Mouse (Mus musculus): Measurements from ENCODE around the gene Hectd1.
A peak's percentile ranks its signal among the peaks of the same experiment; 100 is the strongest.

Gene Hectd1

DNA sequence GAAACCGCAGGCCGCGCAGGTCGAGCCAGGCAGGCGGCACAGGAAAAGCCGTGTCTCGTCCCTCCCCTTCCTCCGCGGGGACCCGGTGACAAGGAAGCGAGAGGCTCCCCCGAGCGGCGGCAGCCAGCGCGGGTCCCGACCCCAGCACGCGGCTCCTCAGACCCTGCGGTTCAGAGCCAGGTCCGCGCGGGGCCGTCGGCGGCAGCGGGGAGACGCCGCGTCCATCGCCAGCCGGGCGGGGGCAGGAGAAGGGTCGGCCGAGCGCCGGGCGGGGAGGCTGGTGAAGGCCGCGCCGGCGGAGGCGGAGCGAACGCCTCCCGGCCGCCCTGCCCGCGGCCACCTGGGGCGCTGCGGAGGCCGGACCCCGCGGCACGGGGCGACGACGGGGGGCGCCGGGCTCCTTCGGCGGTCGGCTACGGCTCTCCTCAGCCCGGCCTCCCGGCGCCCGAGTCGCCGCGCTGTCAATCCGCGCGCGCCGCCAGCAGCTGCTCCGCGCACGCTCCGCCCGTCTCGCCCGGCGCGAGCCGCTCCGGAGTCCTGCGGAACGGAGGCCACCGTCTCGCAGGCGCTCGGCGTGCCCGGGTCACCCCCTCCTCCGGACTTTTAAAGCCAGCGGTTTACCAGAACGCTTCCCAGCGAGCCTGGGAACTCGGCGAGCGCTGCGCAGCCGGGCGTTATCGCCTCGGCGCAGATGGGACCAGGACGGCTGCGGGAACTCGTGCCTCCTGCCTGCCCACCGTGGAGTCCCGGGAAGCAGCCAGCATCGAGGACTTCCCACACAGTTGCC is at the start of gene Hectd1:
Hectd1 (minus strand) TSS at position 247 of the 787 bp plus-strand sequence.
- DNase-seq = peak; percentile 89 to 90

GRCm38 (mm10) chr12:51871446-51872144 is 42.3 kb upstream of the Hectd1 start:
- no peak for DNase-seq

- DNase-seq = no peak
Observed at GRCm38 (mm10) chr12:51869511-51869910, 40.2 kb upstream of the Hectd1 start.

- no peak for DNase-seq
Observed at GRCm38 (mm10) chr12:51867076-51867475, 37.7 kb upstream of the Hectd1 start.

GRCm38 (mm10) chr12:51866226-51866910 is 37.0 kb upstream of the Hectd1 start:
- DNase-seq = peak; percentile 21 to 36

- peak; percentile 22 to 41 for DNase-seq
Observed at GRCm38 (mm10) chr12:51865790-51866179, 36.4 kb upstream of the Hectd1 start.

GRCm38 (mm10) chr12:51865061-51865789 is 35.9 kb upstream of the Hectd1 start:
- DNase-seq = no peak

DNA sequence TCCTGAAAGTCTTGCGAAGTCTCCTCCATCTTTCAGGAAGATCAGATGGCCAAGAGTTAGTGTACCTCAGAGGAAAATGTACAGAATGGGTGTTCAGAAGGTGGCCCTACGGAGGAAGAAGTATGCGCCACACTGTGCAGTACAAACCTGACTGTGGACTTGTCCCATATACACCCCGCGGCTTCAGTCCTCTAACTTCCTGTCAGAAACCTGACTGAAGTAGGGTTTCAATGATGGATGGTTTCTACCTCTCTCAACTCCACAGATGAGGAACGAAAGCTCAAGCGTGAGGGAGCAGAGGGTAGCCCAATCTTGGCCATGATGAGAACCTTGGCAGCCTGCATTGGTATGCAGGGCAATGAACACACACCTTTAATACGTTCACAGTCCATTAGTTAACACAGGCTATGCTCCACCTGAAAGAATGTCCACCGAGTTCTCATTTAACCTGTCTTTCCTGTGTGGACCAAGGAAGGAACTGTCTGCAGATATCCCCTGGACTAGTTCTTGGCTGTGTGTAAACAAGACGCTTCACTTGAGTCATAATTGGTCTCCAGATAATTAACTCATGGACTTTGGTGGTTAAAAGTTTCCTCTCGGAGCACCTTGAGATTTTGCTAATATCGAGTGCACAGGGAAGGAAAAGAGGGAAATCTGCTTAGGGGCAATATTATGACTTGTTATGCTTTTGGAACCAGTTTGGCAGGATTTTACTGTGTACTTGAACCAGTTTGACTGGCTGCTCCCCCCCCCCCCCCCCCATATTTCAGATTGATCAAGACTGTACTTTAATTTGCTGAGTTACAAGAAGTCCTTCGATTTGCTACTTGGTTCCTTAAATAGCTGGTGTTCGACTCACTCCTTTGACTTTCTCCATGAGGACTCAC is 34.0 kb upstream of the Hectd1 start:
- no peak for DNase-seq

DNA sequence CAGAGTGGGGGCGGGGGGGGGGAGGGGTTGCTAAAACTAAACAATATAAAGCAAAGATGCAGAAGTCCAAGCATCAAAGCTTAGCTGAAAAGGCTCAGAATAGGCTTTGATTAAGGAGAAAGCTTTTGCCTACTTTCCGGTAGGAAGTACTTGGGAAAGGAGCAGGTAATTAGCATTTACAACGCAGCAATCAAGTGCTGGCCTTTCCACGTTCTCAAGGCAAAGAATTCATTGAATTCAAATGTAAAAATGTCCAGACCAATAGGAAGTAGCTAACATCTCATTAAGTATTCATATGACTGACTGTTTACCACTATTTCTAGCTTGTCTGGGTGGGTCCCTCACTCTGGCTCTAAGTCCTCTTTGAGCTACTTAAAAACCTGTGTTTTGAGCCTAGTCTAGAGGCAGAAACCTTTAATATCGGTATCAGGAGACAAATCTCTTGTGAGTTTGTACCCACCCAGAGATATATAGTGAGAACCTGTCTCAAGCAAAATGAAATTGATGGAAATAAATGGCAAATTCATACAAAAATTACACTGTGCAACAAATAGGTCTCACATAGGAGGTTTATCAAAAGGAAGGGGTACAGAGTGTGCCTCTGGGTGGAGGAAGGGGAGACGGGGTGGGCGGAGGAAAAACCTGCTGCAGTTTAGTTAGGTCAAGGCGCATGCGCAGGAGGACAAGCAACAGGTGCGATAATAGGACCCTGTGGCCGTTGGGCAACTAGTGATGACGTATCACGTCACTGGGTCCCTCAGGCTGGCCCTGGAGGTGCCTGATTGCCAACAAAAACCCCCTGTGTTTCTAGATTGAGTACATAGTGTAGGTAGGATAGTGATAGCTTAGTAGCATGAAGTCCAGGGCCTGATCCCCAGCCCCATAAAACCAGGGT is 29.0 kb upstream of the Hectd1 start:
- no peak for DNase-seq

DNA sequence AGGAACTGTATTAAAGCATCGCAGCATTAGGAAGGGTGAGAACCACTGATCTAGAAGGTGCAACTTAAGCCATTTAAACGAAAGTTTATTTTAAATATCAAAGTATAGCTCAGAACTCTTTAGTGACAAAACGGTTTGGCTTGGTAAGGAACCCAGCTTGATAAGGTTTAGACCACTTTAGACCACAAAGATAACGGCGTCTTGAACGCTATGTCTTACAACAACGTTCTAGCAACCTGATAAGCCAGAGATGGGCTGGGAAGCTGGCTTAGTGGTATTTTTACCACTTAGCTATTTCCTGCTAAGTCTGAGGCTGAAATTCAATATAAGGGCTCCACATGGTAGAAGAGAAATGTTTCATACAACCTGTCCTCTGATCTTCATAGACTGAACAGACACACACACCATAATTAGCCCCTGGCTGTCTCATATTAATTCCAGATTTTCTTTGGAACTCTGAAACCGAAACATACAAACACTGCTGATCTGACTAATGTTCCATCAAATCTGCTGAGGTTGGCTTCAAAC is 27.5 kb upstream of the Hectd1 start:
- no peak for DNase-seq

DNA sequence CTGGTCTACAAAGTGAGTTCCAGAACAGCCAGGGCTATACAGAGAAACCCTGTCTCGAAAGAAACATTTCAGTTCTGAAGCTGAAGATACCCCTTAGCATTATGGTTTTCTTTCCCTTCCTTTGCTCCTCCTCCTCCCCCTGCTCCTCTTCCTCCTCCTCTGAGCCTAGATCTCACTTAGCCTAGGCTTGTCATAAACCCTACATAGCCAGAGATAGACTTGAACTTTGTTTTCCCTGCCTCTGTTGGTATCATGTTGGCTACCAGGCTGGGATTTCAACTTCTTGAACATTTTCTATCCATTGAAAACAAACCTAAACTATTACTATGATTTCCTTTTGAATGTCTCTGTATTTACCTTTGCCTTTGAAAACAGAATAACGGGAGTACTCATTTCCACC is 26.5 kb upstream of the Hectd1 start:
- DNase-seq = no peak

- DNase-seq = no peak
Observed at GRCm38 (mm10) chr12:51855453-51855852, 26.1 kb upstream of the Hectd1 start.

- no peak for DNase-seq
Observed at GRCm38 (mm10) chr12:51851617-51852016, 22.3 kb upstream of the Hectd1 start.

DNA sequence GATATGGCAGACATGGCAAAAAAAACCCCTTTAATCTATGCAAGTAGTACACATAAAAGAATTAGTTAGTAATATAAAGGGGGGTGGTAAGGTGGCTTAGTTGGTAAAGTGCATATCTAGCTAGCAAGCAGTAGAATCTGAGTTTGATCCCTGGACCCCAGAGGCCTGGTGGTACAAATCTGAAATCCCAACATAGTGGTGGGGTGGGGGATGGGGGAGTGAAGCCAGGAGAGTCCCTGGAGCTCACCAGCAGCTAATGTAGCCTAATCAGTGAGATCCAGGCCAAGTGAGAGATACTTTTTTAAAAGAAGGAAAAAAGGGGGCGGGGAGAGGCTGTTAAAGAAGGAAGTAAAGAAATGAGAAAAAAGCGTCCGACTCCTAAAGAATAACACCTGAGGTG is 21.8 kb upstream of the Hectd1 start:
- DNase-seq = no peak

DNA sequence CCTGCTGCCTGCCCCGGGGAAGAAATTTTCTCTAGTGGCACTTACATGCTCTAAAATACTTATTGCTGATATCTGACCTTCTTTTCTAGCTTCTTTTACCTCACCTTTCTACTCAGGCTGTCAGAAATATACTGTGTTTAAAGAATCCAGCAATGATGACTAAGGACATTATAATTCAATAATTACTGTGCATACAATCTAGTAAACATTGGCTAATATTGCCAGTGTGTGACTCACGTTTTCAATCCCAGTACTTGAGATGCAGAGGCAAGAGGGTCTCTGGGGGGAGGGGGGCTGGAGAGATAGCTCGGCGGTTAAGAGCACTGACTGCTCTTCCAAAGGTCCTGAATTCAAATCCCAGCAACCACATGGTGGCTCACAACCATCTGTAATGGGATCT is 21.0 kb upstream of the Hectd1 start:
- no peak for DNase-seq

DNA sequence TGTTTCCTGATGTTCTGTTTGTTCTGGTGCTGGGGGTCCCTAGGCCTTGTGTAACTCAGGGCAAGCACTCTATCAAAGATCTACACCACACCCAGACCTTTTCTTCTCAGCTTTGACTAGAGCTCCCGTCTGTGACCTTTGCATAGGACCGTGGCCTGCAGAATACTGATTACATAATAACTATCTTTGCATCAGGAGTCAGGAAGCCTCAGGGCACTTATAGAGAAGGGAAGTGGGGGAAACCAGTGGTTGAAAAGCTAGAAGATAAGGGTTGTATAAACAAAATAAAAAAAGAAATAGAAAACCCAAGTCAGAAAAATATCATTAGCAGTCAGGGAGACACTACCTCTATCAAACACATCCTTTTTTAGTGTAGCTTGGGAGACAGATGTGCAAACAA is 20.6 kb upstream of the Hectd1 start:
- DNase-seq = no peak

DNA sequence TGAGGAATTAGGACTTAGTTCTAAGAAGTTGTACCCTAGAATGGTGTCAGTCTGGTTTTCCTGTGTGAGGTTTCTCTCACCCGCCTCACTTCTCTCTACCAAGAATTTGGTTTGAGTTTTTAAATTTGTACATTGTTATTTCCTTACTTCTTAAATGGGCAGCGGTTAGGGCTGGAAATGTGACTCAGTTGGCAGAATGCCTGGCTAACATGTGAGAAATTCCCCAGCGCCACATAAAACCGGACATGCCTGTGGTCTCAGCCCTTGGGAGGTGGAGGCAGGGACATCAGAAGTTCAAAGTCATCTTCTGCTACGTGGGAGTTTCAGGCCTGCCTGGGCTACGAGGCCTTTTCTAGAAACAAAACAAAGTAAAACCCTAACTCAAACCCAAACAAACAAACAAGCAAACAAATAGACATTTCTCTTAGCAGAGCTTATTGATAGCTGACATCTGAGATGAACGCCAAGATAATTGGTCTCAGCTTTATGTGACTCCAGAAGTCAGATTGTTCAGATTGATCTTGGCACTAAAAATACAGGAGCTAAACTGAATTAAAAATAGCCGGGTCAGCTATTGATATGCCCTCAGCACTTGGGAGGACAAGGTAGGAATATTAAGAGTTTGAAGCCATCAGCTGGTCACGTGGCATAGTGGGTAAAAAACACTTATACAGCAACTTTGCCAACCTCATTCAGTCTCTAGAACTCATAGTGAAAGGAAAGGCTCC is 18.8 kb upstream of the Hectd1 start:
- DNase-seq = no peak

DNA sequence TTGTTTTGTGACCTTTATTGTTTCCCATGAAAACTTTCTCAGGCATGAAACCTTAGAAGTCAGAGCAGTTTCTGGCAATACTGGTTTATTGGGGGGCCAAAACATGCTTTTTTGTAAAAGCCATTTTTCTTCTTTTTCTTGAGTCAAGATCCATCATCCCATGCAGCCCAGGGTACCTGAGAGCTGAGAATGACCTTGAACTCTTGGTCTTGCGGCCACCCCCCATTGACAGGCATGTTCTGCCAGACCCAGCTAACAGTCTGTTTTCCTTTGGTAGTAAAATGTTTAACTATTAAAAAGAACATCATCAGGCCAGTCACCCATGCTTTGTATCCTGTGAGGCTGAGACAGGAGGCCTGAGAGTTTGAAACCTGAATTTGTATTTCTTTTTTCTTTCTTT is 15.9 kb upstream of the Hectd1 start:
- DNase-seq = no peak

- peak; percentile 94 to 95 for DNase-seq
Observed at GRCm38 (mm10) chr12:51844771-51845256, 15.5 kb upstream of the Hectd1 start.
